In the genomic region with DNA sequence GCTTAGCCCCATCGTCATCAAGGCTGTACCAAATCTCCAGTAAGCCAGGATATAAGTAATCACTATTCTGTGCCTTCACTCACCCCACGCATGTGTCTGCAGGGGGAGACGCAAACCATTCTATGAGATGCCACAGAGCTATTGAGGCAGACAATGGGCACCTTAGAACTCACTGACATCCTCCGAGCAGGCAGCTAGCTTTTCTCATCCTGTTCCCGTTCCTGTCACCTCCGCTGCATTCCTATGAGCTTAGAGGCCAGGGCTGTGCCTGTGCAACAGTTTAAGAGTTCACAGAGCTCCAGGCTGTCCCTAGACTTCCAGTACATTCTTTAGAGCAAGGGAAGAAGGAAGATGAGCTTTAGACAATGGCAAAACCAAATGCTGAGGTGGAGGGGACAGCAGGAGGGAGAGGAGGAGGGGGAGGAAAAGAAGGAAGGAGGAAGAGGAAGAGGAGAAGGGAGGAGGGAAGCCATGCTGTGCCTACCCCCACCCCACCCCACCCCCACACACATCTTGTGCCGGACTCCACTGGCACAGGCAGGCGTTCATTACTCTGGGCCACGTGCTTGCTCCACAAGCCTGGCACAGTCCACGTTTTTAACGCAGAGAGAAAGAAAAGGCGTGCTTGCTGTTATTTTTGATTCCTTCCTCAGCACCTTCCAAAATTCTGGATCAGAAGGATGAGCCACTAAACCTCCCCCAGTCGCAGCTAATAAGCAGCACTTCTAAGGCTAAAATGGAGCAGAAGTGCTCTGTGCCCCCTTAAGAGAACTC, we compare ENCODE assay signal across 8 mouse cellular contexts. TPM values are rescaled to one million over a fixed set of nuclear protein-coding genes. Genes with fewer than 3 reads are reported as not detected.
A peak's percentile ranks its signal among the peaks of the same experiment; 100 is the strongest.
DNase-seq lines count a peak whose midpoint lies in the region; ATAC-seq and TF ChIP-seq lines count a peak whose summit lies in the region.

No protein-coding gene starts in this region.

- no peaks in the 10 kb centered on the region for H3K79me2 ChIP-seq in heart, adult 2 months (replicated peaks; ENCODE audit: control insufficient read depth, insufficient read depth, low read length)

- H3K4me3 ChIP-seq in heart, embryonic 11.5 days (ENCODE audit: low read depth, low read length) = no peak overlapping the region
- H3K4me3 ChIP-seq in heart, adult 2 months = no peak overlapping the region
- H3K4me3 ChIP-seq in liver, embryonic 11.5 days (ENCODE audit: low read depth, low read length) = no peak overlapping the region
- no peak overlapping the region for H3K4me3 ChIP-seq in liver, embryonic 12.5 days
- no peak overlapping the region for H3K4me3 ChIP-seq in limb, embryonic 14.5 days (replicated peaks; ENCODE audit: low read length)

- H3K27ac ChIP-seq in heart, embryonic 11.5 days (ENCODE audit: low read depth, low read length) = peak overlapping the region; percentile 47; the same call in 1 of the 2 replicates
- no peak overlapping the region for H3K27ac ChIP-seq in heart, adult 2 months
- H3K27ac ChIP-seq in liver, embryonic 11.5 days (ENCODE audit: low read depth, low read length) = peak overlapping the region; percentile 25; the same call in 1 of the 2 replicates
- H3K27ac ChIP-seq in liver, embryonic 12.5 days = no peak overlapping the region
- no peak overlapping the region for H3K27ac ChIP-seq in limb, embryonic 14.5 days (replicated peaks; ENCODE audit: low read depth, low read length)

- intact Hi-C loops in heart, adult 2 months (cut with DNase I) = no loop called here

- H3K9me3 ChIP-seq in heart, embryonic 11.5 days (replicated peaks; ENCODE audit: control insufficient read depth, low read length) = no peaks in the 10 kb centered on the region
- no peaks in the 10 kb centered on the region for H3K9me3 ChIP-seq in liver, embryonic 11.5 days (ENCODE audit: control insufficient read depth, low read length)
- no peaks in the 10 kb centered on the region for H3K9me3 ChIP-seq in liver, embryonic 12.5 days (replicated peaks)
- no peaks in the 10 kb centered on the region for H3K9me3 ChIP-seq in limb, embryonic 14.5 days (ENCODE audit: control insufficient read depth, low read length)

- 0 out of 2 replicates have a peak overlapping the region, but pooled peaks have one; percentile 18 for H3K9ac ChIP-seq in heart, embryonic 11.5 days (ENCODE audit: low read depth, low read length)
- no peak overlapping the region for H3K9ac ChIP-seq in heart, adult 2 months (ENCODE audit: low read depth, low read length)
- 0 out of 2 replicates have a peak overlapping the region, but pooled peaks have one; percentile 14 for H3K9ac ChIP-seq in liver, embryonic 11.5 days (ENCODE audit: low read depth, low read length)
- H3K9ac ChIP-seq in liver, embryonic 12.5 days = no peak overlapping the region
- peak overlapping the region; percentile 16; the same call in 1 of the 2 replicates for H3K9ac ChIP-seq in limb, embryonic 14.5 days (ENCODE audit: low read depth, low read length, severe bottlenecking)

- TF ChIP-seq EP300 in heart, adult 2 months (IDR thresholded peaks at IDR 0.05; ENCODE audit: insufficient read depth, low read depth, low read length) = no peak

- H3K4me1 ChIP-seq in heart, embryonic 11.5 days (ENCODE audit: control insufficient read depth, insufficient read depth, low read length) = peaks cover 84% of the 10 kb centered on the region
- peaks cover 34% of the 10 kb centered on the region for H3K4me1 ChIP-seq in heart, adult 2 months (ENCODE audit: control insufficient read depth, insufficient read depth, low read length)
- peaks cover 85% of the 10 kb centered on the region for H3K4me1 ChIP-seq in liver, embryonic 11.5 days (replicated peaks; ENCODE audit: control insufficient read depth, insufficient read depth, low read length)
- H3K4me1 ChIP-seq in liver, embryonic 12.5 days = peaks cover 94% of the 10 kb centered on the region
- H3K4me1 ChIP-seq in limb, embryonic 14.5 days (ENCODE audit: control insufficient read depth, insufficient read depth, low read length) = peaks cover 84% of the 10 kb centered on the region

- DNase-seq in heart, adult 2 months = no peak
- DNase-seq in liver, embryonic 11.5 days (ENCODE audit: low spot score) = no peak
- peak; percentile 46 for DNase-seq in R1 (ENCODE audit: low read depth, low spot score)
- DNase-seq in limb, embryonic 14.5 days (ENCODE audit: low spot score) = no peak
- DNase-seq in adrenal gland, postnatal 10 days = no peak
- DNase-seq in yolk sac, embryonic 10.5 days (ENCODE audit: low spot score) = no peak

- no peaks in the 10 kb centered on the region for H3K36me3 ChIP-seq in heart, embryonic 11.5 days (ENCODE audit: control insufficient read depth, insufficient read depth, low read length)
- H3K36me3 ChIP-seq in heart, adult 2 months (ENCODE audit: control insufficient read depth, insufficient read depth, low read length) = no peaks in the 10 kb centered on the region
- H3K36me3 ChIP-seq in liver, embryonic 11.5 days (ENCODE audit: control insufficient read depth, insufficient read depth, low read length) = no peaks in the 10 kb centered on the region; the same call in 1 of the 2 replicates
- peaks cover 9% of the 10 kb centered on the region; the same call in 1 of the 2 replicates for H3K36me3 ChIP-seq in liver, embryonic 12.5 days
- peaks cover 16% of the 10 kb centered on the region for H3K36me3 ChIP-seq in limb, embryonic 14.5 days (ENCODE audit: control insufficient read depth, insufficient read depth, low read length)

- H3K4me2 ChIP-seq in heart, embryonic 11.5 days = peak overlapping the region; percentile 27
- H3K4me2 ChIP-seq in liver, embryonic 11.5 days = no peak overlapping the region
- no peak overlapping the region for H3K4me2 ChIP-seq in liver, embryonic 12.5 days
- no peak overlapping the region for H3K4me2 ChIP-seq in limb, embryonic 14.5 days (replicated peaks; ENCODE audit: low read depth, low read length, severe bottlenecking)

- no peaks in the 10 kb centered on the region for H3K27me3 ChIP-seq in heart, embryonic 11.5 days (ENCODE audit: control insufficient read depth, insufficient read depth, low read length)
- no peaks in the 10 kb centered on the region for H3K27me3 ChIP-seq in heart, adult 2 months (ENCODE audit: control insufficient read depth, insufficient read depth, low read length)
- H3K27me3 ChIP-seq in liver, embryonic 11.5 days (replicated peaks; ENCODE audit: control insufficient read depth, insufficient read depth, low read length) = no peaks in the 10 kb centered on the region
- H3K27me3 ChIP-seq in liver, embryonic 12.5 days (replicated peaks) = no peaks in the 10 kb centered on the region
- no peaks in the 10 kb centered on the region for H3K27me3 ChIP-seq in limb, embryonic 14.5 days (ENCODE audit: control insufficient read depth, insufficient read depth, low read length)

- ATAC-seq in heart, embryonic 11.5 days (replicated peaks; ENCODE audit: insufficient number of reproducible peaks, low FRiP score, low TSS enrichment) = no peak
- ATAC-seq in liver, embryonic 11.5 days (replicated peaks; ENCODE audit: low FRiP score) = no peak
- ATAC-seq in liver, embryonic 12.5 days = no peak
- ATAC-seq in limb, embryonic 14.5 days (ENCODE audit: low FRiP score, low read depth) = no peak

- TF ChIP-seq POLR2A in heart, adult 2 months (IDR thresholded peaks at IDR 0.05; ENCODE audit: insufficient read depth, low read depth, low read length) = no peak
- no peak for TF ChIP-seq POLR2A in limb, embryonic 14.5 days (IDR thresholded peaks at IDR 0.05; ENCODE audit: borderline replicate concordance, extremely low read depth, insufficient read depth, insufficient read length)

- no peak for TF ChIP-seq CTCF in heart, adult 2 months (IDR thresholded peaks at IDR 0.05)

- 51% methylated on average over 13 of the region's 13 CpGs for whole genome bisulfite sequencing in heart, embryonic 11.5 days (ENCODE audit: insufficient replicate concordance)
- WGBS in heart, adult 2 months = 37% methylated on average over 13 of the region's 13 CpGs
- WGBS in liver, embryonic 11.5 days = 64% methylated on average over 13 of the region's 13 CpGs
- 63% methylated on average over 13 of the region's 13 CpGs for WGBS in liver, embryonic 12.5 days (ENCODE audit: insufficient replicate concordance)
- WGBS in limb, embryonic 14.5 days = 59% methylated on average over 13 of the region's 13 CpGs

RNA-seq across cellular contexts. Expression of gene Smad3, which starts 14.7 kb away (rescaled TPM):
- polyA plus RNA-seq in heart, embryonic 11.5 days (2014; fragmentation: Nextera tagmentation; extraction: Ambion mirVana) = 9.7 and 11.4 TPM in 2 replicates
- total RNA-seq in heart, adult 2 months (2021) = 10 to 100 TPM; 12.4 to 13.0 TPM
- 18.4 and 24.0 TPM in 2 replicates for polyA plus RNA-seq in heart, adult 2 months (2012; rRNA removed)
- 7.2 and 7.3 TPM in 2 replicates for polyA plus RNA-seq in liver, embryonic 11.5 days (2014; fragmentation: Nextera tagmentation; extraction: Ambion mirVana)
- 5.8 and 7.2 TPM in 2 replicates for polyA plus RNA-seq in liver, embryonic 12.5 days (2016; fragmentation: Nextera tagmentation; extraction: Ambion mirVana)
- 50.9 and 72.1 TPM in 2 replicates for polyA plus RNA-seq in limb, embryonic 14.5 days (2012; rRNA removed)
- 25.1 and 28.0 TPM in 2 replicates for polyA plus RNA-seq in limb, embryonic 14.5 days (2014; fragmentation: Nextera tagmentation; extraction: Ambion mirVana)
- total RNA-seq in adrenal gland, postnatal 10 days (2021) = 10 to 100 TPM; 24.4 to 31.8 TPM

Comparison
In these comparisons a context has a peak if more than half of its experiments do, and no peak if none do; other contexts are left out.
1. H3K27ac ChIP-seq: peak in heart, embryonic 11.5 days (single experiment) and liver, embryonic 11.5 days (single experiment); none in heart, adult 2 months (single experiment), liver, embryonic 12.5 days (single experiment) and limb, embryonic 14.5 days (single experiment).
2. H3K9ac ChIP-seq: peak in heart, embryonic 11.5 days (single experiment), liver, embryonic 11.5 days (single experiment) and limb, embryonic 14.5 days (single experiment); none in heart, adult 2 months (single experiment) and liver, embryonic 12.5 days (single experiment).